Mouse (Mus musculus) lung, postnatal 10 days (tissue): ENCODE measurements around the gene Shkbp1.

ENCODE experiments used
- DNase-seq: peaks from one replicate; pipeline ENCODE4 v3.0.0; 2021

The Shkbp1 gene

GRCm38 (mm10) chr7:27332353-27333199 is 23.2 kb downstream of the Shkbp1 start:
- DNase-seq, result peak; percentile 94

DNA sequence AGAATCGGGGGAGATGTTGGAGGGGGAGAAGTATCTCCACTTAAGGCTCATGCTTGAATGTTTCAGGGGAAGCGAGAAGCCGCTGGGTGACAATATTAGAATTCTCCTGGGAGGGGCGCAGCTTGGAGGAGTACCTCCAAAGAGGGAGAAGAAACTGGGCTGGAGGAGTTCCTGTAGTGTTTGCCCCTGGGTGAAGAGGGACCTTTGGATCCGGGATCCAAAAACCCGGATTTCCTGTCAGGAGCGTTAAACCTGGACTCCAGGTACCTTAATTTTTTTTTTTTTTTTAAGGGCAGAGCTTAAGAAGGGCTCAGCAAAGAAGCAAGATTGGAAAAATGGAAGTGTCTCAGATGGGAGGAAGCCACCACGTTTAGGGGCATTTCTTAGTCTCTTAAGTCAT is 24.0 kb downstream of the Shkbp1 start:
- DNase-seq, result peak; percentile 63

- DNase-seq, result peak; percentile 81
Observed at GRCm38 (mm10) chr7:27331541-27331851, 24.3 kb downstream of the Shkbp1 start.

DNA sequence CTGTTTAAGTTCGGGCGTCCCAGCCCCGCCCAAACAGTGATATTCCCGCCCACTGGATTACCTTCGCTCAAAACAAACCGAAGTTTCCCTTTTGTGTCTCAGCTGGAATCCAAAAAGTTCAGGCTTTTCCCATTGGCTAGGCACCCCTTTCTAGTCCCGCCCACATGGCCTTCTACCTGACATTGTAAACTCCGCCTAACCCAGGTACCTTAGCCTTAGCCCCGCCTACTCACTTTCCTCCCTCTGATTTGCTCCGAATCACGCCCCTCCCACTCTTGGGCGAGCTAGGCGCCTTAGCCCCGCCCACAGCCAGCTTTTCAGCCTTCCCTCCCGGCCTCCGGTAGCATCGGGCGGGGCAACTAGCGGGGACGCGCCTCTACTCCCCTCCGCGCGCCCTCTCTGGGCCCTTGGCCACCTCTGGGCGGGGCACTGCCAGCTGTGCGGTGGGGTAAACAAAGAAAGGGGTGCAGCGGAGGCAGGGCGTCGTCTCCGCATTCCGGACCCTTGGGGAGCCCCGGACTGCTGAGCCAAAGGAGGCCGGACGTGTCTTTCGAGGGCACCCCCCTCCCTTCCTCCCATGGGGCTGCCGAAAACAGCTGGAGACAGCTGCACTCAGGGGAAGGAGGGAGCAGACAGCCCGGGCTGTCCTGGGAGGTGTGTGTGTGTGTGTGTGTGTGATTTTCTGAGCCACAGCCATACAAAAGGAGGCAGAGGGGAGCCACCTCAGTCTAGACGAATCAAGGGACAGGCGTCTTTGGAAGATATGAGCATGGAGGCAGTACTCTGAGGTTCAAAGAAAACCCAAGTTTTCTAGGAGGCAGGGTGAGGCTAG is 24.9 kb downstream of the Shkbp1 start:
- DNase-seq, result peak; percentile 99

DNA sequence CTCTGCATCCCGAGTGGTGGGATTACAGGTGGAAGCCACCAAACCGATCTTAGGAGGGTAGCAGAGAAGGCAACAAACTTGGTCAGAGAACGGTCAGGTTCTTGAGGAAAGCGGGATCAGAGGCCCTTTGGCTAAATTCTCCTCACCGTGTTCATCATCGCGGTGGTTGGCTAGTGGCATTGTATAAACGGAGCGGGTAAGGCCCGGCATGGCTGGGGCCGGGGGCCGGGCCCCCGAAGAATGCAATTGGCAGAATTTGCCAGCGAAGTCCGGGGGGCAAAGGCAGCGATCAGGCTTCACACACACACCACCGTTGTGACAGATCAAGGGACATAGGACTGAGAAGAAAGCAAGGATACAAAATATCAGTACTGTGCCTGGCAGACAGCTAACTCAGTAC is 25.8 kb downstream of the Shkbp1 start:
- DNase-seq, result no peak

- peak; percentile 93 for DNase-seq
Observed at GRCm38 (mm10) chr7:27329326-27329947, 26.4 kb downstream of the Shkbp1 start.

DNA sequence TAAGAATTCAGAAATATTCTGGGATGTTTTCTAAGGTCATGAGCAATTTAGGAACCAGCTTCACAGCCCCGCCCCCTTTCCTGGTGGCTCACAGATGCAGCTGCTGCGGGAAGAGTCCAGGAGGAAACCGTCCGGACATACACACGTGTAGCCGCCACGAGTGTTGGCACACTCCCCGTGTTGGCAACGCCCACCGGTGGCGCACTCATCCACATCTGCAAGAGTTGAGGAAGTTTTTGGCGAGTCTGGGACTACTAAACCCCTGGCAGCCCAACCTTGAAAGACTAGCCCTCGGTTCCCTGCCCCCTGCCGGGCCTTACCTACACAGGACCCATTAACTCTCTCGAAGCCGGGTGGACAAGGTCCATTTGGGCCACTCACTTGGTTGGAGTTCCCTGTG is 27.2 kb downstream of the Shkbp1 start:
- DNase-seq, result peak; percentile 56

DNA sequence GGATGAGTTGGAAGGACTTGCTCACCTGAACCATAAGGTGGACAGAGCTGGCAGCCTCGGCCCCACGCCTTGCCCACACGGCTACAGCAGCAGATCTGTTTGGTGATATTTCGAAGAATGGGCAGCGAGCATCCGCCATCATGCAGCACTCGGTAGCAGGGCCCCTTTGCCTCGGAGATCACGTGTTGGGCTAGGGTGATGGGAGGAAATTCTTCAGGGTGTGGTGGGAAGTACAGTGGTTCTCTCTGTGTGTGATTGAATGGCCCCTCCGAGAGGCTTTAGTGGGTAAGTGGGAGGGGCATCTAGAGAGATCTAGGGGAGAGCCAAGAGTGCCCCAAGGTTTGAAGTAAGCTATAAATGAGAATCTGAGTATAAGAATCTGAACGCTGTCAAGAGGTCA is 27.7 kb downstream of the Shkbp1 start:
- DNase-seq, result no peak

DNA sequence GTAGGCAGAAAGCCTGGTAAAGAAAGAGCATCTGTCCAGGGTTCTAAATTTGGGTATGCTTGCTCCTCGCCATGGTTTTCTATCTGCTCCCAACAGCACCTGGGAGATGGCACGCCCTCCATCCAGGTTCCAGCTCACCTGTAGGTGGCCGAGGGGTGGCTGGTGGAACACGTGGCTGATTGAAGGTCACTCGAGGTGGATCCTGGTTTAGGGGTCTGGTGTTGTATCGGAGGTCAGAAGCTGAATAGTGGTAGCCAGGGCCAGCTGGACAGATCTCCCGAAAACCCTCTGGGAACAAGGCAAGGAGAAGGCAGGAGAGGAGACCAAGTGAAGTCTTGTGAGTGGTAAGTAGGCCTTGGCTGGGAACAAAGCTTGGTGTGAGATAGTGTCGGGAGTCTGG is 28.3 kb downstream of the Shkbp1 start:
- no peak for DNase-seq

DNA sequence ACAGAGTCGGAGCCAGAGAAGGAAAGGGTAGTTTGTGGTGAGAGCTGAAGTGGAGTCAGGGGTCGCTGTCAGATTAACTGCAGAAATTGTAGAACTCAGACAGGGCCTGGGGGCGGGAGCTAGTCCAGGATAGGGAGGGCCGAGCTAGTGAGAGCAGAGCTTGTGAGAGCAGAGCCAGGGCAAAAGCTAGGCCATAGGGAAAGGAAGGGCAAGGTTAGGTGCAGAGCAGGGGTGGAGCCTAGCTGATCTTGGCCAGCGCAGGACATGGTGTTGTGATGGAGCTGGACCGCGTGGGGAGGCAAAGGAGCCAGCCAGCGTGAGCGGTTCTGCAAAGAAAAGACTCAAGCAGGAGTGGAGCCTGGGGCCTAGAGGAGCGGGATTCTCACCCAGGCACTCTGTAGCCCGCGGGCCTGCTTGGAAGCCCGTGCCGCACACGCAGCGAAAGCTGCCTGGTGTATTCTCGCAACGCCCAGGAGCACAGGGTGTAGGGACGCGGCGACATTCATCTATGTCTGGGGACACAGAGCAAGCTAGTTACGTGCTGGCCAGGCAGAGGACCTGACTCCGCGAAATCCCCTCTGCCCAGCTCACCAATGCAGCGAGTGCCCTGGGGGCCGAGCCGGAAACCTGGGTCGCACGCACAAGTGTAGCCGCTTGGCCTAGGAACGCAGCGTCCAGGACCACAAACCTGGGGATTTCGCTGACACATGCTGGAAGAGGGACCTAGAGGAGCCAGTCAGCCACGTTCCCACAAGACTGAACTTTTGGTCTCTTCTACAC is 29.5 kb downstream of the Shkbp1 start:
- peak; percentile 69 for DNase-seq

DNA sequence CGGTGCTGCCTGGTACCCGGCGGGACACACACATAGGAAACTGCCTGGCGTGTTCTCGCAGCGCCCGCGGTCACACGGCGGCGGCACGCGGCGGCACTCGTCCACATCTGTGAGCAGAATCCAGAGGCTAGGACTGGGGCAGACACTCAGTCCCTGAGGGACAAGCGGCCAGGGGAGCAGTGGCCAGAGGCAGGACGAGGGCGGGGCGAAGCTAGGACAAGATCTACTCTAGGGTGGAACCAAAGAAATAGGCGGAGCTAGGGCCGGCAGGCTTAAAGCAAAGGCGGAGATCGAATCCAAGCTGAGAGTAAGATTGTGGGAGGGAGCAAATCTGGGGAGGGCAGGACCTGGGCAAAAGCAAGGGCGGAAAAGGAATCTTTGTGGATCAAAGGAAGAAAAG is 30.1 kb downstream of the Shkbp1 start:
- peak; percentile 91 for DNase-seq

DNA sequence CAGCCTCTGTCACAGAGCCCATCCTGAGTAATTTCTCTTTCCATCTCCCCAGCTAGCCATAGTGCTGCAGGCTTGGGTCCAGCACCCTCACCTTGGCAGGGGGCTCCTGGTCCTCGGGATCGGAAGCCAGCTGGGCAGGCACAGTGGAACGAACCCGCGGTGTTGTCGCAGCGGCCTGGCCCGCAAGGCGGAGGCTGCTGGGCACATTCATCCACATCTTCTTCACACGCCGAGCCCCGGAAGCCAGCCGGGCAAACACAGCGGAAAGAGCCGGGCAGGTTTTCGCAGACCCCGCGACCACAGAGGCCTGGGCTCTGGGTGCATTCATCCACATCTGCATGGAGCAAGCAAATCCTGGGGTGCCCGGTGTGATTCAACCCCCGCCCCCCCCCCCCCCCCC is 30.9 kb downstream of the Shkbp1 start:
- DNase-seq, result no peak

DNA sequence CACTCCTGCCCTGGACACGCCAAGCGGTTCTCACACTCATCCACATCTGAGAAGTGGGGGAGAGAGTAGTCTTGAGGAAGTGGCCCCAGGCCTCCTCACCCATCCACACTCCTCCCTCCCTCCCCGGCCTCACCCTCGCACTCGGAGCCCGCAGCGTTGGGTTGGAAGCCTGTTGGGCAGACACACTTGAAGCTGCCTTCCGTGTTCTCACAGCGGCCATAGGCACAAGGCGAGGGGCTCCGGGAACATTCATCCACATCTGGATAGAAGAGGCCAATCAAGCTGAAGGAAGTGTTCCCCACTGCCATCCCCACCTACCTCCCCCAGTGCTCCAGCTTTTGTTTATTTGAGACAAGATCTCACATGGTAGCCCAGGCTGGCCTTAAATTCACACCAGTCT is 31.7 kb downstream of the Shkbp1 start:
- DNase-seq, result no peak

DNA sequence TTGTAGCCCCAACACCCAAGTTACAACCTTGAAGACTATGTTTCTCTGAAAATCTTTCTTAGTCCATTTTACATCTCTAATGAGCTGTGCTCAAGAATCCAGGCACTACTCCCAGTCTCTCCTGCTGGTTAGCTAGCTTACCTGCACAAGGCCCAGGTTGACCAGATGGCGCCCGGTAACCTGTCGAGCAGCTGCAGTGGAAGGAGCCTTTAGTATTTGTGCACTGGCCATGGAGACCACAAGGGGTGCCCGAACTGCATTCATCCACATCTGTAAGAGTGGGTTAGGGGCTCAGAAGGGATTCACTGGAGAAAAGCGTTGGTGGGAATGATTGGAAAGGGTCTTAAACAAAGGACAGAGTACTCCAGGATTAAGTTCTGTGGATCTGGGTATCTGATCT is 32.8 kb downstream of the Shkbp1 start:
- no peak for DNase-seq

- no peak for DNase-seq
Observed at GRCm38 (mm10) chr7:27322291-27322690, 33.5 kb downstream of the Shkbp1 start.

DNA sequence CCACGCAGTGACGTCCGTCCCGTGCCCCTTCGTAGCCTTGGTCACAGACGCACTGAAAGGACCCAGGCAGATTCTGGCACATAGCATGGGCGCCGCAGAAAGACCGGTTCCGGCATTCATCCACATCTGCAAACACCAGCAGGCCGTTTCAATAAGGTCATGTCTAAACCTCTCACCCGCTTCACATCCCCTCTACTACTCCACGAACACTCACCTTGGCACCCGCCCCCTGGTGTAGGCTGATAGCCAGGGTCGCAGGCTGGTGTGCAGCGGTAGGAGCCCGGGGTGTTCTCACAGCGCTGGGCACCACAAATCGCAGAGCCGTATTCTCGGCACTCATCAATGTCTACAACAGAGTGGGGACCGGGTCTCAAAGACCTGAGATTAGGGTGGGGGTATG is 36.4 kb downstream of the Shkbp1 start:
- DNase-seq, result no peak

DNA sequence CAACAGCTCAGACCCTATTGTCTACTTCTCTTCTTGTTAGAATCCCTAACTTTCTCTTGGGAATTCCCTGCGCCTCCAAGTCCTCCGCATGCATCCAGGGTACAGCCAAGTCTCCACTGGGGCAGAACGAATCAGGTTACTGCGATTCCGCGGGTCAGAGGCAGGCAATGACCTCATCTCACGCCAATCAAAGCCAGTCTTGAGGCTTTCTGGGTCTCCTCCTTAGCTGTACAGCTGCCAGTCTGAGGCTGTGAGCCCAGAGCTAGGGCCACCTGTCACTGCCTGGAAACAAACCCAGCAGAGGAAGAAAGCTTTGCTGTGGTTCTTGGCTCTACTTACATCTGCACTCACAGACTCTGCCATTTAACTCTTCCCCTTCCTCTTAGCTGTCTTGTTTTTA is 39.9 kb downstream of the Shkbp1 start:
- DNase-seq, result no peak

DNA sequence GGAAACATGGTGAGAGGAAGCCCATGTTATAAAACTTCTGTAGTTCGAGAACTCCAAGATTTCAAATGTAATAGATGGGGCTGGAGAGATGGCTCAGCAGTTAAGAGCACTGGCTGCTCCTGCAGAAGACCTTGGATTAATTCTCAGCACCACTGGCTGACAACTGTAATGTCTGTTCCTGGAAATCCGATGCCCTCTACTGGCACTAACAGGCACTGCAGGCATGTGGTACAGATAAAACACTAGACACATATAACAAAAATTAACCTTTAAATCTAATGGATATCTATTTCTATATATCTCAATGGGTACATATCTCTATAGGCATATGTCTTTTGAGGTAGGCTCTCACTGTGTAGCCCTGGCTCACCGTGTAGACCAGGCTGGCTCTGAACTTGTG is 41.4 kb downstream of the Shkbp1 start:
- no peak for DNase-seq

DNA sequence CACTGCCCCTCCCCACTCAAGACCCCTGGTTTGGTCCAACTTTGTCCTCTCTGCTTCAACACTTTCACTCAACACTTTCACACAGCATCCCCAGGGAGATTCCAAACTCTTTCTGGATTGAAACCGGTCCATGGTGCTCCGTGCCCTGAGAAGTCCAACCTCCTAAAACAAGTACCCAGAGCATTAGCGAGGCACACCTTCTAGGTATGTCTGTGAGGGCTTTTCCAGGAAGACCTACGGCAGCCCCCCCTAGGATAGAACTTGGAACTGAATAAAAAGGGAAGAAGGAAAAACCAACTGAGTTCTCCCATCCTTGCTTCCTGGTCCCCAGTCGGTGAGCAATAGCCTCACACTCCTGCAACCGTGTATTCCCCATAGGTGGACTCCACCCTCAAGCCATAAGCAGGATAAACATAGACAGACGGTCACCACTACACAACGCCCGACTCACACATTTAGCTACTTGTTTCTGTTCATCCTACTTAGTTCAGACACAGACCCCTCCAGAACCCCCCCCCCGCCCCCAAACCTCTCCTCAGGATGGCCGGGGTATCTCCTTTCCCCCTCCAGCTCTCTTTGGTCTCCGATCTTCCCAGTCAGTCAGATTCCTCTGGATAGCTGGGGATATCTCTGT is 44.1 kb downstream of the Shkbp1 start:
- DNase-seq, result no peak

DNA sequence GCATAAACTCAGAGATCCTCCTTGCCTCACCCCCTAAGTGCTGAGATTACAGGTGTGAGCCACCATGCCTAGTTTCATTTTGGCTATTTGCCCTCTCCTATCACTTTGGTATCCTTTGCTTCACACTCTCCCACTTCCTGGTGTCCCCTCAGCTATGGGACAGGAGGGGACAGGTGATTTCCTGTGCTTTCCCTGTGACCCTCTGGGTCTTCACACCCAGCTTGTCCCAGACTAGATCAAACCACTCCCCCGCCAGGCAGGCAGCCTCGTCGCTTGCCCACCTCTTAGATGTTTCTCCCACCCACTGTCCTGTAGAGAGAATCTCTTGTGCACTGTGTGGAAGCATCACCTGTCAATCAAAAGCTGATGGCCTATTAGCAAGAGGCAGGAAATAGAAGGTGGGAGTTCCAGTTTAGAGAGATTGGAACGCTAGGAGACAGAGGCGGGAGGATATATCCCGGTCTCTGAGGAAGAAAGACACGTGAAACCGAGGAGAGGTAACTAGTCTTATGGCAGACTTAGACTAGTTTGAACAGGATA is 44.8 kb downstream of the Shkbp1 start:
- DNase-seq, result no peak

DNA sequence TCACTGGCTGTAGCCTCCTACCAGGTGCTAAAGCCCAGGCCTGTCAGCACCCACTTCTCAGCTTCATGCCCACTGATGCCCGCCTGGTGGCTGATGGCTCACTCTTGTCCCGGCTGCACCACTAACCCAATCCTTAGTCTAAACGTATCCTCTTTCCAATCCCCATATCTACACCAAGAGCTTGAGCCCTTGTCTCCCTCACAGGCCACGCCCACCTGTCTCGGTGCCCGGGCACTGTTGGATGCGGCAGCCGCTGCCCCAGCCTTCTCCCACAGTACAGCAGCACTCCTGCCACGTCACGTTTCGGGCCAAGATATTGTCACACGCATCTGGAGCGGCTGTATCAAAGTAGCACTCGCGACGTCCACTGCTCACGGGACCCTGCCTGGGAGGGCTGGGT is 45.5 kb downstream of the Shkbp1 start:
- peak; percentile 68 for DNase-seq

DNA sequence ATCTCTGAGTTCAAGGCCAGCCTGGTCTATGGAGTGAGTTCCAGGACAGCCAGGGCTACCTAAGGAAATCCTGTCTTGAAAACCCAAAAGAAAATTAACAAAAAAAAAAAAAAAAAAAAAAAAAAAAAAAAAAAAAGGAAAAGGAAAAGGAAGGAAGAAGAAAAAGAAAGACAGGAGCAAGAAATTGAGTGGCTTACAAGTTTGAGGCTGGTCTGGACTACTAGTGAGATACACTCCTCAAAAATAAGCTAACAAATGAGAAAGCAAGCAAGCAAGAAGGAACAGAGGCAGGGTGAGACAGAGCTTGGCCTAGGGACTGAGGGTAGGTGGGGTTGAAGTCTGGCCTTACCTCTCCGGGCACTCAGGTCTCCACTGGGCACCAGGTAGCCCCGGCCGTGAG is 46.0 kb downstream of the Shkbp1 start:
- no peak for DNase-seq
